Mouse (Mus musculus): ENCODE data around the gene Olfr933. TPM values are rescaled to one million over a fixed set of nuclear protein-coding genes. Genes with fewer than 3 reads are reported as not detected.

Olfr933 gene
- not detected in 2 replicates for polyA plus RNA-seq (2012; rRNA removed)

DNA sequence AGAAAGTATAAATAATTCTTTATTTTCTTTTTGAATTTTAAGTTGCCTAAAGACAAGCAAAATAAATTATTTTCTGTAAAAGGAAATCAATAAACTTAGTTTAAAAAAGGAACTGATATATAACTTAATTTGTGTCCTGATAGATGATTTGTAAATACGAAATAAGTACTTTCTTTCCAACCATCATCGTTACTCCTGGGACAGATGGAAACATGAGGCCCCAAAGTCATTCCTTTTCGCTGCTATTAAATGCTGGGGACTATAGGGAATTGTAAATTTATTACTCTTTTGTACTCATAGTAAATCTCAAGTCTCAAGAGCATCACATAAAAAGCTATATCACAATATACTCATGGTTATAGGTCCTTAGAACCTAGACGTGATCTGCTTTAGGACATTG is at the start of gene Olfr933:
Olfr933 (plus strand) TSS at position 301 of the 400 bp plus-strand sequence.
- no peaks in the 10 kb centered on the region for H3K27me3 ChIP-seq (ENCODE audit: control insufficient read depth, insufficient read depth, low read length)
- no peak for DNase-seq (ENCODE audit: low read depth in 1 of 2, low spot score in 2 of 2)
- no peak within 1 kb of the TSS for H3K27ac ChIP-seq (ENCODE audit: insufficient read depth, low read length)
- no peaks in the 10 kb centered on the region for H3K4me1 ChIP-seq (ENCODE audit: control insufficient read depth, insufficient read depth, insufficient read length)
- no peak within 1 kb of the TSS for H3K4me3 ChIP-seq (ENCODE audit: extremely low read depth, insufficient read depth, insufficient read length)
- H3K36me3 ChIP-seq (ENCODE audit: control insufficient read depth, insufficient read depth, low read length) = no peaks in the 10 kb centered on the region
- TF ChIP-seq POLR2A (IDR thresholded peaks at IDR 0.05; ENCODE audit: low read depth, low read length) (no peak), CTCF (IDR thresholded peaks at IDR 0.05; ENCODE audit: extremely low read depth, insufficient read depth, insufficient read length, insufficient replicate concordance) (no peak)
- 74% methylated on average over 4 of the region's 4 CpGs for WGBS

DNA sequence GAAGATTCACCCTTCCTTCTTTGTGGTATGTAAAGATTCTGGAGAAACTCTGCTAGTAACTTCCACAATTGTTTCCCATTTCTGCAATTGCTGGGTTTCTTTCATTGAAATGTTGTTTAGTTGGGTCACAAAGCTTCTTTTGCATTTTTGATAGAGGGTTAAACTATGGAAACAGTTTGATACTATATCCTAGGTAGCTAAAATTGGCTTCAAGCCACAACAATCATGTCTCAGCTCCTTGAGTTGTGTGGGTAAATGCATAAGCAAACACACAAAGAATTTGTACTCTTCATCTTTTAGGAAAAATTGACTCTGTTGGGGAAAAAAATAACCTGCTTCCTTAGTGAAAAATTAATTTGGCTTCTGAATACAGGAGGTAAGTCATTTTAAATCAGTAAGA is 42.6 kb upstream of the Olfr933 start, which contains the start of gene Olfr930:
Olfr930 (plus strand) TSS at position 301 of the 400 bp plus-strand sequence.
- no peak for TF ChIP-seq CTCF (IDR thresholded peaks at IDR 0.05; ENCODE audit: extremely low read depth, insufficient read depth, insufficient read length, insufficient replicate concordance)
- no peak for TF ChIP-seq POLR2A (IDR thresholded peaks at IDR 0.05; ENCODE audit: low read depth, low read length)
- H3K4me3 ChIP-seq (ENCODE audit: extremely low read depth, insufficient read depth, insufficient read length) = no peak within 1 kb of the TSS

DNA sequence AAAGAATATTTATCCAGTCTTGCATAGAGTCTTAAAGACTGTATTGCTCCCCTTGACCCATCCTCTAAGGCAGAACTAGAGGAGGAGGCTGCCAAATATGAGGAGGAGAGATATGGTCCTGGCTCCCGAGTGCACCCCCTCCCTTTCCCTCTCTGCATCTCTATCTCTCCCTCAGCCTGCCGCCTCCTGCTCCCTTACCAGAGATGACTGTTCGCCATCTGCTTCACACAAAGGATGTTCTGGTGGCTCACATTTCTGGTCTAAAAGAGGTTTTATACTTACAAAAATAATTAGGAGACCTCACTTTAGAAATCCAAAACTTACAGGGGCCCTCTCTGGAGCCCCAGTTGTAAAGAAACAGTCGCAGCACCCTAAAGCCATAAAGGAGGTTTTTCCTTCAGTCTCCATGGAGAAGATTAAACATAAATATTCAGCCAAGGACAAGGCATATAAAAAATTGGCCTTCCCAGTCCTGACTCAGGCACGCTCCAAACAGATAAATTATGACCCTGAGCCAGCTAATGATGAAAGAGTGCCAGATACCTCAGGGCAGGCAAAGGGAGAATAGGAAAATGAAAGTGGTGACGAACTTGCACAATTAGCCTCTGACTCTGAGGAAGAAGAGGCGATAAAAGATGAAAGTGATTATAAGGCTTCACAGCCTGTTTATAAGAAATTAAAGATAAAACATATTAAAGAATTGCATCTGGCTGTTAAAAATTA is 18.6 kb upstream of the Olfr933 start:
- 72% methylated on average over 7 of the region's 7 CpGs for WGBS
- H3K4me3 ChIP-seq (ENCODE audit: extremely low read depth, insufficient read depth, insufficient read length) = no peak overlapping the region

More for the DNA sequence above, 42.6 kb upstream of the Olfr933 start, which contains the start of gene Olfr930:
- Histone ChIP-seq H3K27ac (ENCODE audit: insufficient read depth, low read length) (no peak within 1 kb of the TSS), H3K4me1 (ENCODE audit: control insufficient read depth, insufficient read depth, insufficient read length) (no peaks in the 10 kb centered on the region), H3K36me3 (ENCODE audit: control insufficient read depth, insufficient read depth, low read length) (no peaks in the 10 kb centered on the region), H3K27me3 (ENCODE audit: control insufficient read depth, insufficient read depth, low read length) (no peaks in the 10 kb centered on the region)
- no peak for DNase-seq (ENCODE audit: low read depth in 1 of 2, low spot score in 2 of 2)

DNA sequence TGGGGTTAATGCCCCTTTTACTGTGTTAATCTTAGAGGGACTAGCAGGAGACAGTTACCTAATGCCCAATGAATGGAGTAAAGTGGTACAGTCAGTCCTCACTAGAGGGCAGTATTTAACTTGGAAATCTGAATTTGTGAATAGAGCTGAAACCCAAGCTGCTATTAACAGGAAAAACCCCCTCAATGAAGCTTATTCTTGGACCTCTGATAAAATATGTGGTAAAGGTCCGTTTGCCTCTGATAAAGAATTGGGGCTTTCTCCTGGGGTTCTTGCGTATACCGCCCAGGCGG is 18.0 kb upstream of the Olfr933 start:
- TF ChIP-seq CTCF (IDR thresholded peaks at IDR 0.05; ENCODE audit: extremely low read depth, insufficient read depth, insufficient read length, insufficient replicate concordance) (no peak), POLR2A (IDR thresholded peaks at IDR 0.05; ENCODE audit: low read depth, low read length) (no peak)
- H3K4me3 ChIP-seq (ENCODE audit: extremely low read depth, insufficient read depth, insufficient read length) = no peak overlapping the region
- DNase-seq (ENCODE audit: low read depth in 1 of 2, low spot score in 2 of 2) = no peak
- H3K27ac ChIP-seq (ENCODE audit: insufficient read depth, low read length) = no peak overlapping the region
- no peaks in the 10 kb centered on the region for H3K27me3 ChIP-seq (ENCODE audit: control insufficient read depth, insufficient read depth, low read length)
- 79% methylated on average over 4 of the region's 4 CpGs for WGBS
- H3K36me3 ChIP-seq (ENCODE audit: control insufficient read depth, insufficient read depth, low read length) = no peaks in the 10 kb centered on the region
- H3K4me1 ChIP-seq (ENCODE audit: control insufficient read depth, insufficient read depth, insufficient read length) = no peaks in the 10 kb centered on the region

More for the DNA sequence above, 18.6 kb upstream of the Olfr933 start:
- Histone ChIP-seq H3K27ac (ENCODE audit: insufficient read depth, low read length) (no peak overlapping the region), H3K27me3 (ENCODE audit: control insufficient read depth, insufficient read depth, low read length) (no peaks in the 10 kb centered on the region), H3K4me1 (ENCODE audit: control insufficient read depth, insufficient read depth, insufficient read length) (no peaks in the 10 kb centered on the region), H3K36me3 (ENCODE audit: control insufficient read depth, insufficient read depth, low read length) (no peaks in the 10 kb centered on the region)
- no peak for TF ChIP-seq CTCF (IDR thresholded peaks at IDR 0.05; ENCODE audit: extremely low read depth, insufficient read depth, insufficient read length, insufficient replicate concordance)
- TF ChIP-seq POLR2A (IDR thresholded peaks at IDR 0.05; ENCODE audit: low read depth, low read length) = no peak
- no peak for DNase-seq (ENCODE audit: low read depth in 1 of 2, low spot score in 2 of 2)

DNA sequence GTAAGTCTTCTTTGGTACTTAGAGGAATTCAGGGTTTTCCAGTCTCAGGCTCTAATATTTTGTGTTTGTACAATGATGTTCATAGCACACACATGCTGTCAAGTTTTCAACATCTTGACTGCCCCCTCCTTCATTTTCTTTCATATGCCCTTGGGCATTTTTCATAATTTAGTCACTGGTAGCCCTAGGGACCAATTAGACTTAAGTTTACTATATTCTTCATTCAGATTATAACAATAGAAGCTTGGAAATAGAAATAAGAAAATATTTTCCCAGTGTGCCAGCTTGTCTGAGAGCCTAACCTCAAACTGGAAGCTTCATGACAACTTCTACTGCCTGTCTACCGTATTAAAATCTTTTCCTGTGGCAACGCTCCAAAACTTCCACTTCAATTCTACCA is 16.1 kb downstream of the Olfr933 start, which contains the start of gene Olfr934:
Olfr934 (minus strand) TSS at position 101 of the 400 bp plus-strand sequence.
- H3K27ac ChIP-seq (ENCODE audit: insufficient read depth, low read length) = no peak within 1 kb of the TSS
- H3K36me3 ChIP-seq (ENCODE audit: control insufficient read depth, insufficient read depth, low read length) = no peaks in the 10 kb centered on the region
- H3K27me3 ChIP-seq (ENCODE audit: control insufficient read depth, insufficient read depth, low read length) = no peaks in the 10 kb centered on the region
- TF ChIP-seq CTCF (IDR thresholded peaks at IDR 0.05; ENCODE audit: extremely low read depth, insufficient read depth, insufficient read length, insufficient replicate concordance) (no peak), POLR2A (IDR thresholded peaks at IDR 0.05; ENCODE audit: low read depth, low read length) (no peak)
- no peak within 1 kb of the TSS for H3K4me3 ChIP-seq (ENCODE audit: extremely low read depth, insufficient read depth, insufficient read length)
- 82% methylated on average over 2 of the region's 2 CpGs for WGBS
- no peaks in the 10 kb centered on the region for H3K4me1 ChIP-seq (ENCODE audit: control insufficient read depth, insufficient read depth, insufficient read length)
- DNase-seq (ENCODE audit: low read depth in 1 of 2, low spot score in 2 of 2) = no peak

DNA sequence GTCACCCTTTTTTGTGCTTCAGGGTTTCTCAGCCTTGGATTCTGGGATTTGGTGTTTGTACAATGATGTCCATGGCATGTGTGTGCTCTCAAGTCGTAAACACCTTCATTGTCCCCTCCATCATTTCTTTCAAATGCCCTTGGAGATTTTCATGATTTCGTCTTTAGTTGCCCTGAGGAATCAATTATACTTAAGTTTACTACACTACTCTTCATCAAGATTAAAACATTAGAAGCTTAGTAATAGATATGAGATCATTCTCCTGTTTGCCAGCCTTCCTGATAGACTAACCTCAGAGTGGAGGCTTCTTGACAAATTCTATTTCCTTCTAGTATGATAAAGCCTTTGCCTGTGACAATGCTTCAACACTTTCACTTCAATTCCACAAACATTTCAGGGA is 27.5 kb downstream of the Olfr933 start, which contains the start of gene Olfr935:
Olfr935 (minus strand) TSS at position 101 of the 400 bp plus-strand sequence.
- Histone ChIP-seq H3K4me3 (ENCODE audit: extremely low read depth, insufficient read depth, insufficient read length) (no peak within 1 kb of the TSS), H3K27me3 (ENCODE audit: control insufficient read depth, insufficient read depth, low read length) (no peaks in the 10 kb centered on the region), H3K27ac (ENCODE audit: insufficient read depth, low read length) (no peak within 1 kb of the TSS), H3K36me3 (ENCODE audit: control insufficient read depth, insufficient read depth, low read length) (no peaks in the 10 kb centered on the region), H3K4me1 (ENCODE audit: control insufficient read depth, insufficient read depth, insufficient read length) (no peaks in the 10 kb centered on the region)
- WGBS = 64% methylated on average over 2 of the region's 2 CpGs
- no peak for DNase-seq (ENCODE audit: low read depth in 1 of 2, low spot score in 2 of 2)
- no peak for TF ChIP-seq CTCF (IDR thresholded peaks at IDR 0.05; ENCODE audit: extremely low read depth, insufficient read depth, insufficient read length, insufficient replicate concordance)
- TF ChIP-seq POLR2A (IDR thresholded peaks at IDR 0.05; ENCODE audit: low read depth, low read length) = no peak

DNA sequence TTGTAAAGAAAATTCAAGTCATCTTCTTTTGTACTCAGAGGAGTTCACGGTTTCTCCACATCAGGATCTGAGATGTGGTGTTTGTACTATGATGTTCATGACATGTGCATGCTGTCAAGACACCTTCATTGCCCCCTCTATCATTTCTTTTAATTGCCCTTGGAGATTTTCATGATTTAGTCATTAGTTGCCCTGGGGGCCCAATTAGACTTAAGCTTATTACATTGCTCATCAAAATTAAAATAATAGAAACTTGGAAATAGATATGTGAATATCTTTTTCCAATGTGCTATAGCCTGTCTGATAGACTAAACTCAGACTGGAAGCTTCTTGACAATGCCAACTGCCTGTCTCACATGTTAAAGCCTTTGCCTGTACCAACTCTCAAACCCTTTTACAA is 51.2 kb downstream of the Olfr933 start, which contains the start of gene Olfr146:
Olfr146 (minus strand) TSS at position 101 of the 400 bp plus-strand sequence.
- DNase-seq (ENCODE audit: low read depth in 1 of 2, low spot score in 2 of 2) = no peak
- TF ChIP-seq POLR2A (IDR thresholded peaks at IDR 0.05; ENCODE audit: low read depth, low read length) (no peak), CTCF (IDR thresholded peaks at IDR 0.05; ENCODE audit: extremely low read depth, insufficient read depth, insufficient read length, insufficient replicate concordance) (no peak)
- no peak within 1 kb of the TSS for H3K4me3 ChIP-seq (ENCODE audit: extremely low read depth, insufficient read depth, insufficient read length)
- H3K27ac ChIP-seq (ENCODE audit: insufficient read depth, low read length) = no peak within 1 kb of the TSS
- 73% methylated on average over 1 of the region's 1 CpGs for WGBS
- H3K4me1 ChIP-seq (ENCODE audit: control insufficient read depth, insufficient read depth, insufficient read length) = no peaks in the 10 kb centered on the region
- H3K36me3 ChIP-seq (ENCODE audit: control insufficient read depth, insufficient read depth, low read length) = no peaks in the 10 kb centered on the region
- H3K27me3 ChIP-seq (ENCODE audit: control insufficient read depth, insufficient read depth, low read length) = no peaks in the 10 kb centered on the region

Other genes starting within 250 kb of the Olfr933 start
- gene Olfr920, start 220.0 kb upstream of the Olfr933 start, polyA plus RNA-seq (2012; rRNA removed) = 0.05 and 0.06 TPM in 2 replicates
- gene Olfr921, start 199.2 kb upstream of the Olfr933 start, polyA plus RNA-seq (2012; rRNA removed) = not detected in 2 replicates
- gene Olfr922, start 157.7 kb upstream of the Olfr933 start, polyA plus RNA-seq (2012; rRNA removed) = not detected in 2 replicates
- not detected in 2 replicates for gene Olfr923, start 145.8 kb upstream of the Olfr933 start, polyA plus RNA-seq (2012; rRNA removed)
- gene Olfr924, start 127.9 kb upstream of the Olfr933 start, polyA plus RNA-seq (2012; rRNA removed) = not detected in 2 replicates
- gene Olfr26, start 117.3 kb upstream of the Olfr933 start, polyA plus RNA-seq (2012; rRNA removed) = not detected in 2 replicates
- gene Olfr926, start 95.2 kb upstream of the Olfr933 start, polyA plus RNA-seq (2012; rRNA removed) = not detected in 2 replicates
- not detected in 2 replicates for gene Olfr930, start 42.5 kb upstream of the Olfr933 start, polyA plus RNA-seq (2012; rRNA removed)
- not detected in 2 replicates for gene Olfr934, start 16.0 kb downstream of the Olfr933 start, polyA plus RNA-seq (2012; rRNA removed)
- not detected in 2 replicates for gene Olfr935, start 27.4 kb downstream of the Olfr933 start, polyA plus RNA-seq (2012; rRNA removed)
- not detected in 2 replicates for gene Olfr146, start 51.1 kb downstream of the Olfr933 start, polyA plus RNA-seq (2012; rRNA removed)
- not detected in 2 replicates for gene Olfr937, start 92.6 kb downstream of the Olfr933 start, polyA plus RNA-seq (2012; rRNA removed)
- not detected in 2 replicates for gene Olfr938, start 106.6 kb downstream of the Olfr933 start, polyA plus RNA-seq (2012; rRNA removed)
- gene Olfr27, start 155.8 kb downstream of the Olfr933 start, polyA plus RNA-seq (2012; rRNA removed) = not detected in 2 replicates
- gene Olfr943, start 194.0 kb downstream of the Olfr933 start, polyA plus RNA-seq (2012; rRNA removed) = not detected in 2 replicates
- not detected in 2 replicates for gene Olfr944, start 229.6 kb downstream of the Olfr933 start, polyA plus RNA-seq (2012; rRNA removed)

All from spleen, adult 2 months (tissue).